Mouse (Mus musculus): ENCODE data around the gene Cflar. TPM values are rescaled to one million over a fixed set of nuclear protein-coding genes. Genes with fewer than 3 reads are reported as not detected.
"Not testable (repeated sequence)": the region's sequence is repeated elsewhere in the genome, so short reads cannot be mapped to it uniquely, and the experiment has no call there.

Gene Cflar
- polyA plus RNA-seq, 2 experiments = 8.2 to 13.4 TPM

DNA sequence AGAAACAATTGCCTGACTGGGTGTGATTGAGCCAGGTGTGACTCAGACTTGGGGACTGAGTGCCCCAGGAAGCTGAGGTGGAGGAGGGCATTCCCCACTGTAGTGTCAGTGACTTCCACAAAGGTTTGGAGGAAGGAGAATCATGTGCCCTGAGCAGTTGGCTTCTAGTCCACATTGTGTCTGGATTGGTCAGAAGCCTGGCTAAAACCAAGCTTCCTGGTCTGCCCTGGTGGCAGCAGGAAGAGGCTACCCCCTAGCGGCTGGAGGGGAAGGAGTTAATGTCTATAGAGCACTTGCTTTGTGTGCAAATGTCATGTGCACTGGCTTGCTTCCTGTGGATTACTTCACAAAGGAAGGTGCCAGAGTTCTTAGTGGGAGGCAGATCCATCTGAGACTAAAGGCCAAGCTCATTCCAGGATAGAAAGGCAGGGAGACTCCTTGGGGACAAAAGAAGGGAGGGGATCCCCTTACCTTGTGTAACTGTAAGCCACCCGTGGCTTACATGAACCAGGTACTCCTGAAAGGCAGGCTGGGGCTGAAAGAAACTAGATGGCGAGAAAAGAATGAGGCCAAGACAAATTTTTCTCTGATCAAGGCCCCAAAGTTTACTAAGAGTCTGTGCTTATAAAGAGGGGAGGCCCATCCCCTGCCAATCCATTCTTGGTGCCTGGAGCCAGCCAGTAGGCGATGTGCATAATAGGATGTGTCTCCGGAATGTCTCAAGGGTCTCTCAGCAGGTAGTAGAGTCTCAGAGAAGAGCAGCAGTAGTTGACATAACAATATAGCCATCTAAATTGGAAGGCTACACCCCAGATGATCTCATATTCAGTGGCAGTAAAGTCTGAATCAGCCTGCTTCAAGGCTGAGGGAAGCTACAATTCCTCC, 50.3 kb downstream of the Cflar start:
- H3K9me3 ChIP-seq (ENCODE audit: control insufficient read depth, low read length); H3K4me3 ChIP-seq (ENCODE audit: insufficient read depth in 1 of 2, low read depth in 2 of 2, low read length in 2 of 2); H3K36me3 ChIP-seq (replicated peaks; ENCODE audit: control insufficient read depth, insufficient read depth, low read depth); H3K27ac ChIP-seq; H3K27me3 ChIP-seq (ENCODE audit: control insufficient read depth, insufficient read depth, low read length); H3K4me2 ChIP-seq (ENCODE audit: low read depth); H3K9ac ChIP-seq (replicated peaks); DNase-seq (ENCODE audit: low read depth in 3 of 3, low spot score in 3 of 3); H3K4me1 ChIP-seq (replicated peaks; ENCODE audit: control insufficient read depth in 2 of 2, insufficient read depth in 2 of 2, low read length in 1 of 2); ATAC-seq (ENCODE audit: insufficient read depth): not testable (repeated sequence)
- TF ChIP-seq CTCF (IDR thresholded peaks at IDR 0.05; ENCODE audit: low read depth) = peak; percentile 61
- 62% methylated on average over 5 of the region's 5 CpGs for WGBS (ENCODE audit: insufficient replicate concordance)

DNA sequence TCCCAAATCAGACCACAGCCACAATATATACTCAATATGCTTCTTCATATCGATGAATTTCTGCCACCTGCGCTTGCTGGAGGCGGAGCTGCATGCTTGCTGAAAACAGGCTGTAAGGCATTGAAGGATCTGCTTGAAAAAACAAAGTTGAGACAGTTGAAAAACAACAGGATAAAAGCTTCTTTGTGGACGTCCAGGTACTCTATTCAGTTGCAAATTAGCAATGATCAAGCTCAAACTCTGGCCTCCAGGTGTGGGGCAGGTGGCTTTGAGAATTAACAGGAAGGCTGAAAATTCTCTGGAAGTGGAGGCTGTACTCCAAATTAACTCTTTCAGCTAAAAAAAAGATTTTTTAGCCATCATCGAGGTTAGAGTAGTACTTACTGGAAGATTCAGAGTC, 51.3 kb downstream of the Cflar start:
- H3K27me3 ChIP-seq (ENCODE audit: control insufficient read depth, insufficient read depth, low read length) = no peaks in the 10 kb centered on the region
- no peak overlapping the region for H3K27ac ChIP-seq
- H3K9ac ChIP-seq (replicated peaks) = no peak overlapping the region
- no peak overlapping the region for H3K4me3 ChIP-seq (ENCODE audit: insufficient read depth in 1 of 2, low read depth in 2 of 2, low read length in 2 of 2)
- 60% methylated on average over 5 of the region's 5 CpGs for WGBS (ENCODE audit: insufficient replicate concordance)
- no peak overlapping the region for H3K4me2 ChIP-seq (ENCODE audit: low read depth)
- ATAC-seq (ENCODE audit: insufficient read depth) = no peak
- no peaks in the 10 kb centered on the region for H3K36me3 ChIP-seq (replicated peaks; ENCODE audit: control insufficient read depth, insufficient read depth, low read depth)
- DNase-seq (ENCODE audit: low read depth in 3 of 3, low spot score in 3 of 3) = no peak
- no peaks in the 10 kb centered on the region for H3K4me1 ChIP-seq (replicated peaks; ENCODE audit: control insufficient read depth in 2 of 2, insufficient read depth in 2 of 2, low read length in 1 of 2)
- no peak for TF ChIP-seq EP300 (IDR thresholded peaks at IDR 0.05; ENCODE audit: low read depth)
- no peak for TF ChIP-seq CTCF (IDR thresholded peaks at IDR 0.05; ENCODE audit: low read depth)
- no peaks in the 10 kb centered on the region for H3K9me3 ChIP-seq (ENCODE audit: control insufficient read depth, low read length)

DNA sequence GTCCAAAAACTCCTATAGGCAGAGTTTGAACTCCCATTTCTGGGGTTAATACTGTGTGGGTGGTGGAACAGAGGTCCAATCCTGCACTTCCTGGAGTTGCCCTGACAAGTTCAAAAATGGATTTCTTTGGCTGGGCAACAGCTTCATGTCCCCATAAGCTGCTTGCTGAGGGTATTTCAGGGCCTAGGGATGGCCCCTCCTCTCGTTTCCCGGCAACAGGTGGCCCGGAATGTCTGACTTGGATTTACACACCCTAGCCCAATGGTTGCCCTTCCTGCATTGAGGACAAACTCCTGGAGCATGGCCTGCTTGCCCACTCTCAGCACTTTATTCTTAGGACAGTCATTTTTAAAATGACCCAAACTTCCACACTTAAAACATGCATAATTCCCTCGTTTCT, 55.1 kb downstream of the Cflar start:
- DNase-seq (ENCODE audit: low read depth in 3 of 3, low spot score in 3 of 3) = not testable (repeated sequence)
- 63% methylated on average over 4 of the region's 4 CpGs for WGBS (ENCODE audit: insufficient replicate concordance)

DNA sequence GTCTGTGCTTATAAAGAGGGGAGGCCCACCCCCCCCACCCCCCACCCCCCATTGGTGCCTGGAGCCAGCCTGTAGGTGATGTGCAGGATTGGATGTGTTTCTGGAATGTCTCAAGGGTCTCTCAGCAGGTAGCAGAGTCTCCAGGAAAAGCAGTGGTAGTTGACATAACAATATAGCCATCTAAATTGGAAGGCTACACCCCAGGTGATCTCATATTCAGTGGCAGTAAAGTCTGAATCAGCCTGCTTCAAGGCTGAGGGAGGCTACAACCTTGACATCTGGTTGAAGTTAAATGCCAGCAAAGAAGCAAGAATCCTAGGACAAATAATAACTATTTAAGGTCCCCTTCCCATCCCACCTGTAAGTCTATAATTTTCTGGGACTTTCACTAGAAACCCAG, 57.8 kb downstream of the Cflar start:
- no peaks in the 10 kb centered on the region for H3K27me3 ChIP-seq (ENCODE audit: control insufficient read depth, insufficient read depth, low read length)
- H3K4me2 ChIP-seq (ENCODE audit: low read depth) = no peak overlapping the region
- H3K4me1 ChIP-seq (replicated peaks; ENCODE audit: control insufficient read depth in 2 of 2, insufficient read depth in 2 of 2, low read length in 1 of 2) = peaks cover 0 to 3% of the 10 kb centered on the region in 2 experiments; a peak in 1 of 4 replicates
- no peaks in the 10 kb centered on the region for H3K36me3 ChIP-seq (replicated peaks; ENCODE audit: control insufficient read depth, insufficient read depth, low read depth)
- no peaks in the 10 kb centered on the region for H3K9me3 ChIP-seq (ENCODE audit: control insufficient read depth, low read length)
- TF ChIP-seq CTCF (IDR thresholded peaks at IDR 0.05; ENCODE audit: low read depth) (no peak), EP300 (IDR thresholded peaks at IDR 0.05; ENCODE audit: low read depth) (no peak)
- H3K4me3 ChIP-seq (ENCODE audit: insufficient read depth in 1 of 2, low read depth in 2 of 2, low read length in 2 of 2) = no peak overlapping the region
- H3K9ac ChIP-seq (replicated peaks) = no peak overlapping the region
- H3K27ac ChIP-seq = no peak overlapping the region
- no peak for DNase-seq (ENCODE audit: low read depth in 3 of 3, low spot score in 3 of 3)
- no peak for ATAC-seq (ENCODE audit: insufficient read depth)

More for the DNA sequence above, 55.1 kb downstream of the Cflar start:
- not testable (repeated sequence) for H3K4me3 ChIP-seq (ENCODE audit: insufficient read depth in 1 of 2, low read depth in 2 of 2, low read length in 2 of 2); H3K36me3 ChIP-seq (replicated peaks; ENCODE audit: control insufficient read depth, insufficient read depth, low read depth); H3K9me3 ChIP-seq (ENCODE audit: control insufficient read depth, low read length); H3K4me2 ChIP-seq (ENCODE audit: low read depth); H3K27me3 ChIP-seq (ENCODE audit: control insufficient read depth, insufficient read depth, low read length); ATAC-seq (ENCODE audit: insufficient read depth); H3K4me1 ChIP-seq (replicated peaks; ENCODE audit: control insufficient read depth in 2 of 2, insufficient read depth in 2 of 2, low read length in 1 of 2); H3K9ac ChIP-seq (replicated peaks); H3K27ac ChIP-seq

DNA sequence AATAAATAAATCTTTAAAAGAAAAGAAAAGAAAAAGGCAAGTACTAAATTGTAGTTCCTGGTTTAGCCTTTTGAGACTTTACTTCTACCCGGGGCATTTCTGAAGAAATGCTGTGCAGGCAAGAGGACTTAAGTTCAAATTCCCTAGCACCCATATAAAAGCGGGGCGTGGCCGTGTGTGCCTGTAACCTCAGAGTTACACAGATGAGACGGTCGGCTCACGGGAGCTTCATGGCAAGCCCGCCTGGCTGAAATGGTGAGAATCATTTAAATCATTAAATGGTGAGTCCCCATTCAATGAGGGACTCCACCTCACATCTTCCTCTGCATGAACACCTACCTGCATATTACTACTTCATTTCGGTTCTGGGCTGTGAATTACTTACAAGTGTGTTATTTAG, 58.4 kb downstream of the Cflar start:
- Histone ChIP-seq H3K4me1 (replicated peaks; ENCODE audit: control insufficient read depth in 2 of 2, insufficient read depth in 2 of 2, low read length in 1 of 2) (peaks cover 0 to 3% of the 10 kb centered on the region in 2 experiments; a peak in 1 of 4 replicates), H3K9ac (replicated peaks) (no peak overlapping the region), H3K27me3 (ENCODE audit: control insufficient read depth, insufficient read depth, low read length) (no peaks in the 10 kb centered on the region), H3K36me3 (replicated peaks; ENCODE audit: control insufficient read depth, insufficient read depth, low read depth) (no peaks in the 10 kb centered on the region), H3K4me3 (ENCODE audit: insufficient read depth in 1 of 2, low read depth in 2 of 2, low read length in 2 of 2) (no peak overlapping the region), H3K4me2 (ENCODE audit: low read depth) (no peak overlapping the region), H3K9me3 (ENCODE audit: control insufficient read depth, low read length) (no peaks in the 10 kb centered on the region), H3K27ac (no peak overlapping the region)
- ATAC-seq (ENCODE audit: insufficient read depth) = no peak
- no peak for DNase-seq (ENCODE audit: low read depth in 3 of 3, low spot score in 3 of 3)
- WGBS (ENCODE audit: insufficient replicate concordance) = 42% methylated on average over 9 of the region's 9 CpGs
- no peak for TF ChIP-seq CTCF (IDR thresholded peaks at IDR 0.05; ENCODE audit: low read depth)
- no peak for TF ChIP-seq EP300 (IDR thresholded peaks at IDR 0.05; ENCODE audit: low read depth)
